Mouse (Mus musculus) embryonic facial prominence, embryonic 14.5 days (tissue): ENCODE measurements around the gene Atp8b5. TPM values are rescaled to one million over a fixed set of nuclear protein-coding genes. Genes with fewer than 3 reads are reported as not detected.

Source experiments
- ATAC-seq: fragments of 200-750 bp; cut with Nextera tagmentation; 2 replicates; pipeline ENCODE4 v1.8.0; 2017; ENCODE audit warnings: low read depth, moderate number of reproducible peaks, moderate TSS enrichment
- DNase-seq: peaks from one replicate; pipeline ENCODE4 v3.0.0-alpha.2; 2015; ENCODE audit warnings: low spot score
- H3K27ac ChIP-seq: fragments of 300-500 bp; sonication (generic); replicated peaks from 2 replicates; pipeline ENCODE4 v1.5.1; 2014; ENCODE audit warnings: low read depth, mild to moderate bottlenecking, low read length, moderate library complexity
- H3K27me3 ChIP-seq: fragments of 300-500 bp; sonication (generic); replicated peaks from 2 replicates; pipeline ENCODE4 v1.6.1; 2014; ENCODE audit warnings: low read length; ENCODE audit not compliant: control insufficient read depth, insufficient read depth
- H3K36me3 ChIP-seq: fragments of 300-500 bp; sonication (generic); 2 replicates; pipeline ENCODE4 v1.6.1; 2014; ENCODE audit warnings: low read length, mixed read lengths; ENCODE audit not compliant: control insufficient read depth, insufficient read depth
- H3K4me1 ChIP-seq: fragments of 300-500 bp; sonication (generic); 2 replicates; pipeline ENCODE4 v1.6.1; 2014; ENCODE audit warnings: antibody characterized with exemption, low read length; ENCODE audit not compliant: control insufficient read depth, insufficient read depth
- H3K4me2 ChIP-seq: fragments of 300-500 bp; sonication (generic); 2 replicates; pipeline ENCODE4 v1.6.1; 2014; ENCODE audit warnings: low read depth, mild to moderate bottlenecking, low read length, moderate library complexity, mixed read lengths
- H3K4me3 ChIP-seq: fragments of 300-500 bp; sonication (generic); 2 replicates; pipeline ENCODE4 v1.5.1; 2014; ENCODE audit warnings: low read depth, mild to moderate bottlenecking, low read length
- H3K9ac ChIP-seq: fragments of 300-500 bp; sonication (generic); 2 replicates; pipeline ENCODE4 v1.6.1; 2014; ENCODE audit warnings: low read depth, mild to moderate bottlenecking, low read length, moderate library complexity, mixed read lengths
- H3K9me3 ChIP-seq: fragments of 300-500 bp; sonication (generic); 2 replicates; pipeline ENCODE4 v1.6.1; 2016; ENCODE audit warnings: low read length; ENCODE audit not compliant: control insufficient read depth
- WGBS: fragments of 180-500 bp; shearing (Covaris S2); extraction: QIAGEN DNeasy Blood & Tissue Kit; methylation state at CpG from one replicate; pipeline ENCODE4 v1.1.7; 2014; 5-methylcytosine and 5-hydroxymethylcytosine counted together
- polyA plus RNA-seq: library from polyadenylated mRNA; unstranded; fragments of >200 nt; fragmentation: Nextera tagmentation; extraction: Ambion mirVana; gene quantifications from 2 replicates; pipeline ENCODE4 v1.2.1, GENCODE M21; 2014

Gene Atp8b5
- polyA plus RNA-seq, 1 experiment from 2014 or later = 0.36 TPM

GRCm38 (mm10) chr4:43364914-43365560 lies 98.1 kb downstream of the Atp8b5 start:
- WGBS = 77% methylated on average over 11 of the region's 11 CpGs

GRCm38 (mm10) chr4:43367295-43367694 lies 100.3 kb downstream of the Atp8b5 start:
- DNase-seq (no peak), ATAC-seq (no peak)
- no peak overlapping the region for H3K9ac ChIP-seq
- H3K9me3 ChIP-seq = no peaks in the 10 kb centered on the region
- H3K4me1 ChIP-seq = no peaks in the 10 kb centered on the region
- H3K4me2 ChIP-seq = no peak overlapping the region
- H3K4me3 ChIP-seq = no peak overlapping the region
- H3K27ac ChIP-seq = no peak overlapping the region
- H3K36me3 ChIP-seq = no peaks in the 10 kb centered on the region
- H3K27me3 ChIP-seq = no peaks in the 10 kb centered on the region
- WGBS = 83% methylated on average over 5 of the region's 5 CpGs

More at GRCm38 (mm10) chr4:43364914-43365560, 98.1 kb downstream of the Atp8b5 start:
- Histone ChIP-seq H3K4me3 (no peak overlapping the region), H3K9ac (no peak overlapping the region), H3K9me3 (0 out of 2 replicates have a peak, but pooled peaks cover 4% of the 10 kb centered on the region), H3K36me3 (no peaks in the 10 kb centered on the region), H3K4me2 (no peak overlapping the region), H3K27me3 (no peaks in the 10 kb centered on the region), H3K4me1 (no peaks in the 10 kb centered on the region), H3K27ac (no peak overlapping the region)
- ATAC-seq = no peak
- peak; percentile 16 for DNase-seq

GRCm38 (mm10) chr4:43367787-43368186 lies 100.8 kb downstream of the Atp8b5 start:
- DNase-seq (no peak), ATAC-seq (no peak)
- Histone ChIP-seq H3K27ac (no peak overlapping the region), H3K36me3 (no peaks in the 10 kb centered on the region), H3K4me1 (no peaks in the 10 kb centered on the region), H3K9me3 (no peaks in the 10 kb centered on the region), H3K4me2 (no peak overlapping the region), H3K9ac (no peak overlapping the region), H3K27me3 (no peaks in the 10 kb centered on the region), H3K4me3 (no peak overlapping the region)
- WGBS = 92% methylated on average over 9 of the region's 9 CpGs

DNA sequence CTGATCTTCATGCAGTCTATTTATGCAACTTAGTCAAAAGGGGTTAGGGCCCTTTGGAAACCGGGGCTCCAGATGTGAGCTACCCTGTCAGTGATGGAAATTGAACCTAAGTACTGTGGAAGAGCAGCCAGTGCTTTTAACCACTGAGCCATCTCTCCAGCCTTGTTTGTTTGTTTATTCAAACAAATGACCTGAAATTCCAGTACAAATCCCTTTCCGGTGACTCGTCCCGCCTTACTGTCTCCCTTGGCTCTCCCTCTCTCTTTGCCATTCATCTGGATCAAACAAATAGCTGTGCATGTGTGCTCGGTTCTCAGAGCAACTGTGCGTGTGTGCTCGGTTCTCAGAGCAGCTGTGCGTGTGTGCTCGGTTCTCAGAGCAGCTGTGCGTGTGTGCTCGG lies 104.4 kb downstream of the Atp8b5 start:
- Histone ChIP-seq H3K36me3 (no peaks in the 10 kb centered on the region), H3K4me1 (no peaks in the 10 kb centered on the region), H3K27me3 (no peaks in the 10 kb centered on the region), H3K9ac (no peak overlapping the region), H3K4me3 (no peak overlapping the region), H3K9me3 (no peaks in the 10 kb centered on the region), H3K4me2 (no peak overlapping the region), H3K27ac (no peak overlapping the region)
- ATAC-seq (no peak), DNase-seq (no peak)
- 50% methylated on average over 9 of the region's 11 CpGs for WGBS

- Histone ChIP-seq H3K9me3 (no peaks in the 10 kb centered on the region), H3K27ac (no peak overlapping the region), H3K4me3 (no peak overlapping the region), H3K4me2 (no peak overlapping the region), H3K27me3 (no peaks in the 10 kb centered on the region), H3K9ac (no peak overlapping the region), H3K4me1 (no peaks in the 10 kb centered on the region), H3K36me3 (no peaks in the 10 kb centered on the region)
- WGBS = 73% methylated on average over 4 of the region's 4 CpGs
- ATAC-seq (no peak), DNase-seq (no peak)
Observed at GRCm38 (mm10) chr4:43372155-43372554, 105.2 kb downstream of the Atp8b5 start.

GRCm38 (mm10) chr4:43374266-43374665 lies 107.3 kb downstream of the Atp8b5 start:
- 82% methylated on average over 4 of the region's 4 CpGs for WGBS
- ATAC-seq = no peak
- no peak overlapping the region for H3K27ac ChIP-seq

GRCm38 (mm10) chr4:43379601-43380000 lies 112.6 kb downstream of the Atp8b5 start:
- 90% methylated on average over 6 of the region's 6 CpGs for WGBS

More at GRCm38 (mm10) chr4:43374266-43374665, 107.3 kb downstream of the Atp8b5 start:
- no peaks in the 10 kb centered on the region for H3K36me3 ChIP-seq
- DNase-seq = no peak
- H3K27me3 ChIP-seq = no peaks in the 10 kb centered on the region
- H3K4me2 ChIP-seq = no peak overlapping the region
- H3K9me3 ChIP-seq = no peaks in the 10 kb centered on the region
- H3K4me1 ChIP-seq = no peaks in the 10 kb centered on the region
- no peak overlapping the region for H3K9ac ChIP-seq
- no peak overlapping the region for H3K4me3 ChIP-seq

DNA sequence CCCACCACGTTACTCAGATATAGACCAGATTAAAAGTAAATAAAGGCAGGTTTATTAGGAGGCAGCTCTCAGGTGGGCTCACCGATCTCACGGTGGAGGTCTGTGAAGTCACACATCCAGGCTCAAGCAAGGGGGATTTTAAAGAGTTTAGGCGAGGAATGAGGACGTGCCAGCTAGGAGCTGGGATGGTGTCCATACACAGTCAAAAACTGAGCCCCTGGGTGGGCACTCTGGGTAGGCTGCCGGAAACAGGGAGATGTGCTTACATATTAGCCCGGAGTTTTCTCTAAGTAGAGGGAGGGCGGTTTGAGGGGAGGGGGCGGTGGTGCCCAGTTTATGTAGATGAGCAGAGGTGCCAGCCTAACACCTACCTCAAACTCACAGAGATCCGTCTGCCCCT lies 114.0 kb downstream of the Atp8b5 start:
- H3K4me3 ChIP-seq = peak overlapping the region; percentile 70
- ATAC-seq (no peak), DNase-seq (no peak)
- peak overlapping the region; percentile 88 for H3K9ac ChIP-seq
- H3K36me3 ChIP-seq = no peaks in the 10 kb centered on the region
- H3K4me1 ChIP-seq = peaks cover 20% of the 10 kb centered on the region; the same call in 1 of the 2 replicates
- H3K27ac ChIP-seq = no peak overlapping the region
- H3K27me3 ChIP-seq = no peaks in the 10 kb centered on the region; the same call in 1 of the 2 replicates
- H3K4me2 ChIP-seq = peak overlapping the region; percentile 90
- WGBS = 53% methylated on average over 10 of the region's 10 CpGs
- no peaks in the 10 kb centered on the region for H3K9me3 ChIP-seq

More at GRCm38 (mm10) chr4:43379601-43380000, 112.6 kb downstream of the Atp8b5 start:
- Histone ChIP-seq H3K36me3 (no peaks in the 10 kb centered on the region), H3K4me2 (no peak overlapping the region), H3K4me1 (peaks cover 20% of the 10 kb centered on the region; the same call in 1 of the 2 replicates), H3K9ac (no peak overlapping the region), H3K9me3 (no peaks in the 10 kb centered on the region), H3K27ac (no peak overlapping the region), H3K4me3 (no peak overlapping the region), H3K27me3 (no peaks in the 10 kb centered on the region; the same call in 1 of the 2 replicates)
- ATAC-seq = no peak
- no peak for DNase-seq
